Mouse (Mus musculus) liver, embryonic 16.5 days (tissue): Measurements from ENCODE around the gene Rtp2. TPM values are rescaled to one million over a fixed set of nuclear protein-coding genes. Genes with fewer than 3 reads are reported as not detected.

ENCODE experiments used
- ATAC-seq: fragments of 200-750 bp; cut with Nextera tagmentation; 2 replicates; pipeline ENCODE4 v1.8.0; 2017; ENCODE audit warnings: low read depth, mild to moderate bottlenecking, moderate number of reproducible peaks, moderate library complexity
- H3K27ac ChIP-seq: fragments of 300-500 bp; sonication (generic); 2 replicates; pipeline ENCODE4 v1.5.1; 2014; ENCODE audit warnings: mild to moderate bottlenecking, low read length
- H3K27me3 ChIP-seq: fragments of 300-500 bp; sonication (generic); 2 replicates; pipeline ENCODE4 v1.6.1; 2014; ENCODE audit warnings: low read depth, low read length, mixed read lengths; ENCODE audit not compliant: control insufficient read depth, insufficient read depth
- H3K36me3 ChIP-seq: fragments of 300-500 bp; sonication (generic); 2 replicates; pipeline ENCODE4 v1.6.1; 2014; ENCODE audit warnings: mild to moderate bottlenecking; ENCODE audit not compliant: control insufficient read depth, insufficient read depth
- H3K4me1 ChIP-seq: fragments of 300-500 bp; sonication (generic); 2 replicates; pipeline ENCODE4 v1.6.1; 2014; ENCODE audit warnings: low read depth, low read length, mixed read lengths; ENCODE audit not compliant: control insufficient read depth
- H3K4me2 ChIP-seq: fragments of 300-500 bp; sonication (generic); 2 replicates; pipeline ENCODE4 v1.6.1; 2014; ENCODE audit warnings: low read depth, low read length, mixed read lengths
- H3K4me3 ChIP-seq: fragments of 300-500 bp; sonication (generic); 2 replicates; pipeline ENCODE4 v1.5.1; 2014; ENCODE audit warnings: low read depth, mild to moderate bottlenecking, low read length
- H3K9ac ChIP-seq: fragments of 300-500 bp; sonication (generic); 2 replicates; pipeline ENCODE4 v1.6.1; 2014; ENCODE audit warnings: low read depth, low read length
- H3K9me3 ChIP-seq: fragments of 300-500 bp; sonication (generic); replicated peaks from 2 replicates; pipeline ENCODE4 v1.6.1; 2016; ENCODE audit warnings: low read length; ENCODE audit not compliant: control insufficient read depth
- WGBS: fragments of 180-500 bp; shearing (Covaris S2); extraction: QIAGEN DNeasy Blood & Tissue Kit; methylation state at CpG from one replicate; pipeline ENCODE4 v1.1.7; 2014; ENCODE audit not compliant: insufficient replicate concordance; 5-methylcytosine and 5-hydroxymethylcytosine counted together
- polyA plus RNA-seq: library from polyadenylated mRNA; unstranded; fragments of >200 nt; fragmentation: Nextera tagmentation; extraction: Ambion mirVana; gene quantifications from 2 replicates; pipeline ENCODE4 v1.2.1, GENCODE M21; 2015

The Rtp2 gene
- not detected in 2 replicates for polyA plus RNA-seq

- H3K27ac ChIP-seq: no peak within 1 kb of the TSS
- no peaks in the 10 kb centered on the region for H3K9me3 ChIP-seq
- no peaks in the 10 kb centered on the region for H3K27me3 ChIP-seq
- ATAC-seq: no peak
- H3K4me2 ChIP-seq: no peak within 1 kb of the TSS
- H3K4me1 ChIP-seq: no peaks in the 10 kb centered on the region
- no peaks in the 10 kb centered on the region for H3K36me3 ChIP-seq
- no peak within 1 kb of the TSS for H3K9ac ChIP-seq
- 67% methylated on average over 11 of the region's 11 CpGs for WGBS
- no peak within 1 kb of the TSS for H3K4me3 ChIP-seq
Measured at GRCm38 (mm10) chr16:23932294-23932693, at the start of gene Rtp2. Rtp2 (minus strand) TSS chr16:23932394.

- WGBS: 1% methylated on average over 32 of the region's 32 CpGs
- Histone ChIP-seq H3K36me3 (no peaks in the 10 kb centered on the region), H3K27ac (no peak overlapping the region), H3K9me3 (no peaks in the 10 kb centered on the region), H3K4me2 (peak overlapping the region; percentile 77), H3K4me1 (peaks cover 3% of the 10 kb centered on the region; the same call in 1 of the 2 replicates), H3K4me3 (peak overlapping the region; percentile 45), H3K9ac (peak overlapping the region; percentile 20; the same call in 1 of the 2 replicates), H3K27me3 (peaks cover 62% of the 10 kb centered on the region)
- no peak for ATAC-seq
Measured at GRCm38 (mm10) chr16:23980991-23981720, 49.0 kb upstream of the Rtp2 start.

- Histone ChIP-seq H3K4me1 (peaks cover 3% of the 10 kb centered on the region; the same call in 1 of the 2 replicates), H3K27me3 (peaks cover 54% of the 10 kb centered on the region), H3K9ac (no peak overlapping the region; the same call in 1 of the 2 replicates), H3K9me3 (no peaks in the 10 kb centered on the region), H3K4me3 (peak overlapping the region; percentile 45; the same call in 1 of the 2 replicates), H3K4me2 (peak overlapping the region; percentile 77), H3K27ac (no peak overlapping the region), H3K36me3 (no peaks in the 10 kb centered on the region)
- 5% methylated on average over 11 of the region's 11 CpGs for WGBS
- ATAC-seq: no peak
Measured at GRCm38 (mm10) chr16:23980201-23980870, 48.1 kb upstream of the Rtp2 start.

- H3K27me3 ChIP-seq: peaks cover 45% of the 10 kb centered on the region
- no peak for ATAC-seq
- H3K27ac ChIP-seq: no peak overlapping the region
- H3K9me3 ChIP-seq: no peaks in the 10 kb centered on the region
- H3K4me2 ChIP-seq: no peak overlapping the region
- H3K4me1 ChIP-seq: peaks cover 3% of the 10 kb centered on the region; the same call in 1 of the 2 replicates
- WGBS: 66% methylated on average over 9 of the region's 9 CpGs
- H3K4me3 ChIP-seq: no peak overlapping the region
- no peaks in the 10 kb centered on the region for H3K36me3 ChIP-seq
- H3K9ac ChIP-seq: no peak overlapping the region
Measured at GRCm38 (mm10) chr16:23979446-23979845, 47.3 kb upstream of the Rtp2 start.

- Histone ChIP-seq H3K9ac (no peak overlapping the region), H3K4me3 (no peak overlapping the region), H3K9me3 (no peaks in the 10 kb centered on the region), H3K4me1 (no peaks in the 10 kb centered on the region; the same call in 1 of the 2 replicates), H3K27me3 (peaks cover 36% of the 10 kb centered on the region), H3K4me2 (no peak overlapping the region), H3K36me3 (no peaks in the 10 kb centered on the region), H3K27ac (no peak overlapping the region)
- no peak for ATAC-seq
- 71% methylated on average over 4 of the region's 4 CpGs for WGBS
Measured at GRCm38 (mm10) chr16:23978495-23978894, 46.3 kb upstream of the Rtp2 start.

GRCm38 (mm10) chr16:23977732-23978131 lies 45.5 kb upstream of the Rtp2 start:
- no peaks in the 10 kb centered on the region; the same call in 1 of the 2 replicates for H3K4me1 ChIP-seq
- H3K4me2 ChIP-seq: no peak overlapping the region
- WGBS: 55% methylated on average over 3 of the region's 3 CpGs
- no peak overlapping the region for H3K9ac ChIP-seq
- ATAC-seq: no peak
- H3K36me3 ChIP-seq: no peaks in the 10 kb centered on the region
- no peaks in the 10 kb centered on the region for H3K9me3 ChIP-seq
- H3K27ac ChIP-seq: no peak overlapping the region
- H3K4me3 ChIP-seq: no peak overlapping the region
- H3K27me3 ChIP-seq: peaks cover 28% of the 10 kb centered on the region

GRCm38 (mm10) chr16:23976196-23976595 lies 44.0 kb upstream of the Rtp2 start:
- Histone ChIP-seq H3K27me3 (peaks cover 13% of the 10 kb centered on the region), H3K27ac (no peak overlapping the region), H3K9me3 (no peaks in the 10 kb centered on the region), H3K4me1 (no peaks in the 10 kb centered on the region; the same call in 1 of the 2 replicates), H3K9ac (no peak overlapping the region), H3K36me3 (no peaks in the 10 kb centered on the region), H3K4me2 (no peak overlapping the region), H3K4me3 (no peak overlapping the region)
- WGBS: 62% methylated on average over 2 of the region's 2 CpGs
- ATAC-seq: no peak; the same call in 1 of the 2 replicates

GRCm38 (mm10) chr16:23973635-23974367 lies 41.6 kb upstream of the Rtp2 start:
- WGBS: 60% methylated on average over 9 of the region's 9 CpGs
- no peak overlapping the region for H3K9ac ChIP-seq
- no peaks in the 10 kb centered on the region for H3K36me3 ChIP-seq
- H3K4me3 ChIP-seq: no peak overlapping the region
- ATAC-seq: no peak
- H3K27ac ChIP-seq: no peak overlapping the region
- no peaks in the 10 kb centered on the region for H3K9me3 ChIP-seq
- H3K27me3 ChIP-seq: no peaks in the 10 kb centered on the region
- no peaks in the 10 kb centered on the region for H3K4me1 ChIP-seq
- no peak overlapping the region for H3K4me2 ChIP-seq
